Mouse (Mus musculus) G1E (cell line): ENCODE measurements around the gene Dnmt3a.

Experiments
- CTCF ChIP-seq: IDR thresholded peaks from 2 replicates; pipeline ENCODE4 v1.5.1; 2012; ENCODE audit warnings: low read depth, low read length, inconsistent platforms, mixed read lengths
- GATA1 ChIP-seq: IDR thresholded peaks from 2 replicates; pipeline ENCODE4 v1.6.1; 2012; ENCODE audit warnings: borderline replicate concordance, low read length, inconsistent platforms, mixed read lengths

DNA sequence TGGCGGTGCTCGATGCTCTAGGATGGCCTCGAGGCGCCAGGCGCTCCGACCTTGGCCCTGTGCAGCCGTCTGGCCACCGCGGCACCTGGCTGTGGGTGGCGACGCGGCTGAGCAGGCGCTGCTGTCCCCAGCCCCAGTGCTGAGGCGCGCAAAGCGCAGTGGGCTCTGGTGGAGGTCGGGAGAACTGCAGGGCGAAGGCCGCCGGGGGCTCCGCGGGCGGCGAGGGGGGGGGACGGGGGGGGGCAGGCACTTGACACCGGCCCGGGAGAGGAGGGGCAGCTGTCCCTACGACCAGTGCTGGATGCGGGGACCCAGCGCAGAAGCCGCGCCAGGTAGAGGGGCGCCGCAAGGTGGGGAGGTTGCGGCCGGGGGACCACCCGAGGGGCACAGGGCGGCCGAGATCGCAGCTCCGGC is 471 bp downstream of the Dnmt3a start:
- no peak for TF ChIP-seq CTCF
- TF ChIP-seq GATA1: no peak
